Mouse (Mus musculus) embryo, embryonic 10 days (tissue): Measurements from ENCODE around the gene Vmn1r55.
"Not testable (repeated sequence)": the region's sequence is repeated elsewhere in the genome, so short reads cannot be mapped to it uniquely, and the experiment has no call there.

Experiments used
- DNase-seq: peaks from one replicate; pipeline ENCODE4 v3.0.0-alpha.2; 2015; ENCODE audit warnings: low spot score

The Vmn1r55 gene

DNA sequence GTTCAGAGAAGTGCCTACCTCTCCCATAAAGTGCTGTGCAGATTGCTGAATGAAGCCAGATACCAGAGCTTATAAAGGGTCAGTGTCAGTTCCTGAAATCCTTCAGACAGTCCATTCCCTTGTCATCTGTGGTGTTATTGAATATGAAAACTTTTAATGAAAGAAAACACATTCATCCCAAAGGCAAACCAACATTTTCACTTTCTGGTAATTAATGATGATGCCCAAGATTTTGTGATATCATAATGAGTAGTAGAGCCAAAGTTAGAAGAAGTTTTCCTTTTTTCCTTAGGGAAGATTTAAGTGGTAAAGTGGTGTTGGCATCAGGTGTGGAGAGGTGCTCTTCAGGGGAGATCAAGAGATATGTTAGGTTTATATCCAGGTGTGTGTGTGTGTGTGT is at the start of gene Vmn1r55:
Vmn1r55 (minus strand) TSS at position 101 of the 400 bp plus-strand sequence.
- not testable (repeated sequence) for DNase-seq

DNA sequence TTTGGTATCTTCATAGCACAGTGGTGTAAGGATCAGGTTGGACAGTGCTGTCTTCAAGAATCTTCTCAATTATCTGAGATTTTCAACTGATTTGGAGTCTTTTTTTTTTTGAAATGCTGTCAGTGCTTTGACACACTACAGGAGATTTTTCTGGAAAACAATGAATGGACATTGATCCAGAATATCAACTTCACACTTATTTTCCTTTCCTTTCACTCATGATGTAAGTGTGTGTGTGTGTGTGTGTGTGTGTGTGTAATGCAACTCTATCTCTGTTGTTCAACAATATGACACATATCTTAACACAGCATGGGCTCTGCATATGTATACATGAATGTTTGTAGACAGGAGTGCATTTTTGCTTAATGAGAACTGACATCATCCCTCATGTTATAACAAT is 47.2 kb upstream of the Vmn1r55 start, which contains the start of gene Vmn1r56:
Vmn1r56 (minus strand) TSS at position 101 of the 400 bp plus-strand sequence.
- not testable (repeated sequence) for DNase-seq

DNA sequence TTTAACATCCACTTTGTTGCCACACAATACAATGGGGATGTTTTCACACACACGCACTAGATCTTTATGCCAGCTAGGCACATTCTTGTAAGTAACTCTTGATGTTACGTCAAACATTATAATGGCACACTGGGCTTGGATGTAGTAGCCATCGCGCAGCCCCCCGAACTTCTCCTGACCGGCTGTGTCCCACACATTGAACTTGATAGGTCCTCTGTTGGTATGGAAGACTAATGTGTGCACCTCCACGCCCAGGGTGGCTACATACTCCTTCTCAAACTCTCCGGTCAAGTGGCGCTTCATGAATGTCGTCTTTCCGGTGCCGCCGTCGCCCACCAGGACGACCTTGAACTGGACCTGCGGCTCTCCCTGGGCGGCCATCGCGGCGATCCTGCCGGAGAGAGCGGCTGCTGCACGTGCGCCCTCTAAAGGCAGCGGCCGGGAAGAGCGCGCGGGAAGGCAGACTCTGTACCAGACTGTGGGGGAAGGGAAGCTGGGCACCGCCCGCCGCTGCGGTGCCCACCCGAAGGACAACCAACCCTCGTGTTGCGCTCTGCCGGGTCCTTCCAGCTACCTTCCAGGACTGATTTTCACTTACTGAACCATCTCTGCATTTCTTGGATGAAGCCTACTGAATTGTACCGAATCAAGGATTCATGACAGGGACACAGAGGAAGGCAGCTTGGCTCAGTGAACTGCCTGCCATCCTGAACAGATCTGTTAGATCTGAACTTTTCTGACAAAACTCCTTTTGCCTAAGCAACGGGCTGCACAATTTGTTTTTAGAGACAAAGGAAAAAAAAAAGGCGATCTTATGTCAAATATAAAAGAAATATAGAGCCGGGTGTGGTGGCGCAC is 23.7 kb downstream of the Vmn1r55 start, which contains the start of gene Rasl2-9:
Rasl2-9 (minus strand) TSS at position 402 of the 858 bp plus-strand sequence.
- DNase-seq: peak; percentile 81

DNA sequence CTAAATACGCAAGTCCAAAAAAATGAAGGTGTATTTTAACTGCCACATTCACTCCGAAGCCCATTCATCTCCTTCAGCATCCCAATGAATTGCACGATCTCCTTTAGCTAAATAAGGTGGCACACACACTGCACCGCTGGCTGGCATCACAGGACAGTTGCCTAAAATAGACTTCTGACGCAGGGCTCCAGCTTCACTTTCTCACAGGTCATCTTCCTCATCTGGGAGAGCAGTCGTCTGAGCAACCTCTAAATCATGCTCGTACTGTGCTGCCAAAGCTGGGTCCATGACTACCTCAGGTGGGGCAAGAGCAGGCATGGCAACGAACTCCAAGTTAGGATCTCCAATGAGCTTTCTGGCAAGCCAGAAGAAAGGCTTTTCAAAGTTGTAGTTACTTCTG is 24.4 kb downstream of the Vmn1r55 start:
- no peak for DNase-seq

DNA sequence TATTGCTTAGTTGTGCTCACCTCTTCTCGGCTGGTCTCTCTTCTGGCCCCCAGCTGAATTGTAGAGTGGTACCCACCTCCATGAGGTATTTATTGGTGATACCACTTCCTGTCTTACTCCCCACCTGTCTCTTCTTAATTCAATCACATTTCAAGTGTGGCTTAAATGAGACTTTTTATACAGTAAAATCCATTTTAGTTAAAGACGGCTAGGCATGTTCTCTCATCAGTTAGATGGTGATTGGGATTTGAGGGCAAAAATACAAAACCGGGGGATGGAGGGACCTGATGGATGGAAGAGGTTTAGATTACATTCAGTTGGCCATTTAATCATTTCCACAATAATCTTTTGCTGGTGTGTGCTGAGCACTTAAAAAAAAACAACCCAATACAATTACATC is 32.6 kb downstream of the Vmn1r55 start, which contains the start of gene Rfpl4:
Rfpl4 (minus strand) TSS at position 101 of the 400 bp plus-strand sequence.
- no peak for DNase-seq

DNA sequence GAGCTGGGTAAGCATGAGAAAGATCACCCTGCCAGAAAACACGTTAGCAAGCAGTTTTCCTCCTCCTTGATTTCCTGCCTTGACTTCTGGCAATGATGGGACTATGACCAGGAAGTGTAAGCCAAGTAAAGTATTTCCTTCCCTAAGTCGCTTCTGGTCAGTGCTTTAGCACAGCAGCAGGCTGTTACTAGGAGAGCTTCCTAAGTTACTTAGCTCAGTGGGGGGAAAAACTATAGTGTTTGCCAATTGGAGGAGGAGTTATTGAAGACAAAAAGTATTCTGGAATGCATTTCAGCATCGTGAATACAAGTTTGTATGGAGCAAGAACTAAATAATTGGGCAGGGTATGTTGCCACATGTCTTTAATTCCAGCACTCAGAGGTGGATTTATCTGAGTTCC is 36.8 kb downstream of the Vmn1r55 start:
- DNase-seq: no peak

DNA sequence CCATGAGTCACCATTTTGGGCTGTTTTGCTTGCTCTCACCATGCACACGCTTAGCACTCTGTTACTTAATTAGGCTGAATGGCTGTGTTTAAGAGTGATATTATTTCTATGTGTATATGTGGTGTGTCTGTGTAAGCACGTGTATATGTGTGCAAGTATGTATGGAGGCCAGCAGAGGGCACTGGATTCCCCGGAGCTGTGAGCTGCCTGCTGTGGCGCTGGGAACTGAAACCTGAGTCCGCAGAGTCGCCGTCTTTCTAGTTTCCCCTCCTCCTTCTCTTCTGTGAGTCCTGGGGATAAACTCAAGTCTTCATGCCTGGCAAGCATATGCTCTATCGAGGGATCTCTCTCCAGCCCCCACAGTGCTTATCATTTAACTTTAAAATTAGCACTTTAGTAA is 40.2 kb downstream of the Vmn1r55 start:
- no peak for DNase-seq

DNA sequence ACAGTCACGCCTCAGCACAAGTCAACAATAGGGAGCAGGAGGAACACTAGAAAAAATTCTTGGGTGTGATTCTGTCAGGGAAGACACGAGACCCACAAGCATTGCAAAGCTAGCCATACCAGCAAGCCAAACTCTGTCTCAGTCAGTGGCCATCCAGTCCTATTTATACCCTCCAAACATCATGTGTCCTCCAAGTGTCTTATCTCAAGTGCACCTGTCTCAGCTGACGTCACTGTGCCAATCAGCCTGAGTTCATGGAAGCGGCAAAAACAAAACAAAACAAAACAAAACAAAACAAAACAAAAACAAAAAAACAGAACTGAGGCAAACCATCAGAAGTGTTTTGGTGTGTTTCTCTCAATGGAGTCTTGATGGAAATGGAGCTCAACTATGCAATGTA is 41.2 kb downstream of the Vmn1r55 start:
- DNase-seq: no peak

DNA sequence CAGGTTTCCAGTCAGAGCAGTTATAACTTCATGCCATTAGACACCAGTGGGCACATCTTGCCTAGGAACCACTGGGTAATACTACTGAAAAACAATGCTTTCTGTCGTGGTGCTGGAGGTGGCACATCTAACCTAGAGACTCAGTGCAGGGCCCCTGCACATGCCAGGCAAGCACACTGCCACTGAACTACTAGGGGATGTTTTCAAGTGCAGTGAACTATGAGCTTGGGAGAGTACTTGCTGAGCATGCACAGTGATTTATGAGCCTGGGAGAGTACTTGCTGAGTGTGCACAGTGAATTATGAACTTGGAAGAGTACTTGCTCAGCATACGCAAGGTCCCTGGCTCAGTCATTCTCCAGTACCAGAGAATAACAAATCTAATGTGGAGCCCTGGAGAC is 46.9 kb downstream of the Vmn1r55 start:
- no peak for DNase-seq

DNA sequence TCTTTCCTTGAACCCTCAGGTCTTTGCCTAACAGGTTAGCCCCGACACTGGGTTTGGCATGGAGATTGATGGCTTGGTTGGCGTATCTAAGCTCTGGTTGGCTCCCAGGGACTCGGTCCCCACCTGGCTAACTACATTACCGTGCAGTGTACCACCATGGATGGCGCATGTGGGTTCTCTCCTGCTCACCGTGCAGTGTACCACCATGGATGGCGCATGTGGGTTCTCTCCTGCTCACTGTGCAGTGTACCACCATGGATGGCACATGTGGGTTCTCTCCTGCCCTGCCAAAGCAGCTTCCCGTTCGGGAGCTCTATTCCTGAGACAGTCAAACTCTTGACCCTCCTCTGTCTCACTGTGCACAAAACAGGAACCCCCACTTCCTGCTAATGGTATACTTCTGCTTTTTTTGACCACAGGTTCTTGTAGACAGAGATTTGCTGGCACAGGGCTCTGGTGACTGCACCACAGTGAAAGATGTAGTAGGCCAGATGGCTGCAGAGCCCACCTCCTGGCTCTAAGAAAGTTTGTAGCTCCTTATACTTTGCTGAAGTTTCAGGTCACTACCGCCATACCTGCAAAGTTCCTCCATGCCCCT is 48.3 kb downstream of the Vmn1r55 start:
- DNase-seq: no peak

DNA sequence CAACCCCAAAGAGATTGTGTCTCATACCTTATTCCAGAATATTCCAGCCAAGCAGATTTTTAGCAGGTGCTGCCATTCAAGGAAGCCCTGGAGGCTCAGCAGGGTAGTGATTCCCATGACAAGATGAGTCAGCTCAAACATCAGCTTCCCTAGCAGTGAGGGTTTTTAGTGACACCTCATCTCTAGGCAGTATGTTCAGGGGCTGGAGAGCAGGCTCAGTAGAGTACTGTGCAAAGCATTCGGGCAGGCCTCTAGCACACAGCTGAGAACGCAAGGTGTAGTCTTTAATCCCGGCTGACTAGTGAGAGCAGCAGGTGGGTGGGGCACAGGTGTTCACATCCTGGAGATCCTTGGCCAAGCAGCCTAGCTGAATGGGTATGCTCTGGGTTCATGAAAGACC is 49.7 kb downstream of the Vmn1r55 start:
- DNase-seq: no peak

DNA sequence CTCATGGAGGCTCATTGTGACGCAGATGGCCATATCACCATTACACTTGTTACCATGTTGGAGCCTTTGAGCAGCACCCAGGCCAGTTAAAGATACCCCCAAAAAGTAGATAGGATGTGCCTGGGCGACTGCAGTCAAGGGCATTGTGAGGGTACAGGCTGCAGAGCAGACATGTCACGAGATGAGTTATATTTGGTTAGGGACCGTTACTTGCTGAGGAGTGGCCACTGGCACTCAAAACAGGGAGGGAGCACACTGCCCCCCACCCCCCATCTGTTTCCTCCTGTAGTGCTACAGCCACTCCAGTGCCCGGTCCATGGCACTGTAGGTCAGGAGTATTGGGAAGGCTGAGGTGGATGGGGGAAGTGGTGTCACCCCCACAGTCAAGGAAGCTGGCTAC is 50.7 kb downstream of the Vmn1r55 start:
- no peak for DNase-seq

DNA sequence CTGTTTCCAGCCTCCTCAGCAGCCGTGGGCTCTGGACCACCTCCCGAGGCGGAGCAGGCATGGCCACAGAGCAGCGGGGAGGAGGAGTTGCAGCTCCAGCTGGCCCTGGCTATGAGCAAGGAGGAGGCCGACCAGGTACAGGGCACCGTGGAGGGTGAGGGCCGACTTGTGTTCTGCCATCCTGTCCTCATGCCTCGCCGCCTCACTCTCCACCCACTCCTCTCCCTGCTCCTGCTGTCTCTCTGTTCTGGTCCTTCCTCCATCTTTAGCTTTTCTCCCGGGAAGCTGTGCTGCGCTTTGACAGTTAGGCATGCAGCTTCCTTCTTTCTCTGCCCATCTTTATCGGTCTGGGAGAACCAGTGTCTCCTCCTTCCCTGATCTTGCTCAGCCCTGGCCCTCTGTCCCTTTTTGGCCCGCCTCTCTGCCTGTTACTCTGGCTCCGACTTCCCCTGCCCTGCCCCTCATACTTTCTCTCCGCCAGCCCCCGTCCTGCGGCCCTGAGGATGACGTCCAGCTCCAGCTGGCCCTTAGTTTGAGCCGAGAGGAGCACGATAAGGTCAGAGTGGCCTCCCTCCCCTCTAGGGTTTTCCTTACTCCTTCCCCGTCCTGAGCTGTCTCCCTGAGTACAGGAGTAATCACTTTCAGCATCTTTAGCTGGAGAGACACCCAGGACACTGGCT is 56.5 kb downstream of the Vmn1r55 start:
- no peak for DNase-seq

DNA sequence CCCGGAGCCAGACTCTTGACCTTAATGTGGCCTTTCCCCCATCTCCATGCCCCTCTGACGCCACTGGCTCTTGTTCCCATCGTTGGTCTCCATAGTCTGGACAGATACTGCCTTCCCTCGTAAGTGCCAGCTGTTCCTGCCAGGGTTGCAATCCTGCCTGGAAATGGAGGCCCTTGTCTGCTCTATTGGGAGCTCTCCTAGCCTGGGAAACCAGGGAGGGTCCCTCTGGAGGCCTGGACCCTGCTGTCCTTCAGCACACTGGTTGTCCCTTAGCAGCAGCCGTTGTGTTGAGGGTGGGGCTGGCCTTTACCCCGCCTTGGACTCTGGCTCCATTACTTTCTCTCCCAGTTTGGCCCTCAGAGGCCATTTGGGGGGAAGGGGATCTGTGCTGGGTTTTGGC is 57.1 kb downstream of the Vmn1r55 start:
- DNase-seq: no peak

DNA sequence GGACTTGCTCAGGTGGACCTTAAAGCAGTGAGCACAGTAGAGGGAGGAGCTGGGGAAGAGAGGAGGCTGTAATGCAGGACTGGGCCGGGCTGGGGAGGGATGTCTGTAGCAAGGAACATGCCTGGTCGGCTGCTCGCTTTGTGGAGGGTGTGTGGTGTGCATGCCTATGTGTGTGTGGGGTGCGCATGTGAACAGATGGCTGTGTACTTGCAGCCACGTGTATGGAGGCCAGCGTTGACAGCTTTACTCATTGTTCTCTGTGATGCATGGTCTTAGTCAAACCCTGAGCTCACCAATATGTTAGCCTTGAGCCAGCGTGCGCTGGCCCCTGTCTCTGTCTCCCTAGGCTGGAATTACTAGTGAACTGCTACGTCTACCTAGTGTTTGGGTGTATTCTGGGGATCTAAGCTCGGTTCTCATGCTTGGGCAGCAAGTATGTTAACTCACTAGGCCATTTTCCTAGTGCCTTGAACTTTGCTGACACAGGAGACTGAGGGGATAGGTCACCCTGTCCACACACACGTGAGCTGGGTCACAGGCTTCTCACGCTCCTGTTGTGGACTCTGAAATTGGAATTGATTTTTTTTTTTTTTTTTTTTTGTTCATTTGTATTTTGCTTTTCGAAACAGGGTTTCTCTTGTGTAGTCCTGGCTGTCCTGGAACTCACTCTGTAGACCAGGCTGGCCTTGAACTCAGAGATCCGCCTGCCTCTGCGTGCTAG is 58.3 kb downstream of the Vmn1r55 start:
- no peak for DNase-seq

DNA sequence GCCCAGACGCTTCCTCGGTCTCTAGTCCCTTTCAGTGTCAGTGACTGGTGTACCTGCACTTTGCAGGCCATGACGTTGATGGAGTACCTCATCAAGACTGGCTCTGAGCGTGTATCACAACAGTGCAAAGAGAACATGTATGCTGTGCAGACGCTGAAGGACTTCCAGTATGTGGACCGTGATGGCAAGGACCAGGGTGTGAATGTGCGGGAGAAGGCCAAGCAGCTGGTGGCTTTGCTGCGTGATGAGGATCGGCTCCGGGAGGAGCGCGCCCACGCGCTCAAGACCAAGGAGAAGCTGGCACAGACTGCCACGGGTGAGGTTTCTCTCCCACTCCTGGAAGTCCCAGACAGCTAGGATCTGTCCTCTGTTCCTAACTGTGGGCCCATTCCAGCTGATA is 59.6 kb downstream of the Vmn1r55 start:
- no peak for DNase-seq

DNA sequence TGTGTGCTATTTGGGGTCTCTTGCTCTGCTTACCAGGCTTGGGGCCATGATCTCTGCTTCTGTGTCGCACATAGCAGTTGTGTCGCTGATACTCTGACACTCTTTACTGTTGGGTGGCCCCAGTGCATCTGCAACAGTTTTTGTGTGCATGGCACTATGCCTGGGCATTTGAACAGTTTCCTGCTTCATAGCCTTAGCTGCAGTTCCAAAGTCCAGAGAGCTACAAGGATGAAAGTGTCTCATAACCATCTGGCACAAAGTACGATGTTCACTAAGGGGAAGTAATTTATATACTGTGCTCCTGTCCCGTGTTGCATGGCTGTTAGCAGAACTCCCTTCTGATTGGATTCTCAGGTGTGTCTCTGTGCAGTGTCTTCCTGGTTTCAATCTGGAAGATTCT is 61.6 kb downstream of the Vmn1r55 start:
- DNase-seq: no peak

DNA sequence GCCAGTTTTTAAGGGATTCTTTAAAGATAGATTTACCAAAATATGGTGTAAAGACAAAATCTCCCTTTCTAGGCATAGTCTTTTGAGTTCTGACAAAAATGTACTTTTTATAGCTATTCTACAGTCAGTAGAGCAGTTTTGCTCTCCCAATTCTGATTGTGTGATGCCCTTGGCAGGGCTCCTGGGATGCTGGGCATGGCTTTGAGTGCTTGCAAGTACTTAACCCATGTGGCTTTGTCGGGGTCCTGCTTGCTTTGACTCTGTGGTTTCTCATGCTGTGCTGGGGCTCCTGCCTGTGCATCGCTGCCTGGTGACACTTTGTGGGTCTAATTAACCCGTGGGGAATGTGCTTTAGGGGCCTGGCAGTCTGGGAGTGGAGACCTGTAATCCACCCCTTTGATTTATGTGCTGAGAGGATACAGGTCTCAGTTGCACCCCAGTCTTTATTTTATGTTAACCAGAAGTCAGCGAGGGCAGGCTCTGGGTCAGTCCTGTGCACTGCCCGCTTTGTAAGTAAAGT is 62.5 kb downstream of the Vmn1r55 start:
- no peak for DNase-seq

DNA sequence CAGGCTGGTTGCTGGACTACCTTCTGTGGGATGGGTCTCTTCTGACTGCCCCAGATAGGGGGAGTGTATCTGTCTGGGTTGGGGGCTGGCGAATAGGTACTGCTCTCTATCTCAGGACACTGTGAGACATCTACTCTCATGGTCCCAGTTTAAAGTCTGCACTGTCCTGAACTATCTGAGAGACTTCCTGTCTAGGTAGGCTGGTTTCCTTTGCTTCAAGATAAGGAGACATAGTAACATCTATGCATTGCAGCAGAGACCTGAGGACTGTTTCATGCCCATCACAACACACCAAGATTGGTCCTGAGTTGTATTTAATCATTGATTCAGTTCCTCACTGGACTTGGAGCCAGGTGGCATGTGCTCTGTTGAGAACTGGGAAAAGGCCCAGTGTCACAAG is 64.0 kb downstream of the Vmn1r55 start:
- no peak for DNase-seq

DNA sequence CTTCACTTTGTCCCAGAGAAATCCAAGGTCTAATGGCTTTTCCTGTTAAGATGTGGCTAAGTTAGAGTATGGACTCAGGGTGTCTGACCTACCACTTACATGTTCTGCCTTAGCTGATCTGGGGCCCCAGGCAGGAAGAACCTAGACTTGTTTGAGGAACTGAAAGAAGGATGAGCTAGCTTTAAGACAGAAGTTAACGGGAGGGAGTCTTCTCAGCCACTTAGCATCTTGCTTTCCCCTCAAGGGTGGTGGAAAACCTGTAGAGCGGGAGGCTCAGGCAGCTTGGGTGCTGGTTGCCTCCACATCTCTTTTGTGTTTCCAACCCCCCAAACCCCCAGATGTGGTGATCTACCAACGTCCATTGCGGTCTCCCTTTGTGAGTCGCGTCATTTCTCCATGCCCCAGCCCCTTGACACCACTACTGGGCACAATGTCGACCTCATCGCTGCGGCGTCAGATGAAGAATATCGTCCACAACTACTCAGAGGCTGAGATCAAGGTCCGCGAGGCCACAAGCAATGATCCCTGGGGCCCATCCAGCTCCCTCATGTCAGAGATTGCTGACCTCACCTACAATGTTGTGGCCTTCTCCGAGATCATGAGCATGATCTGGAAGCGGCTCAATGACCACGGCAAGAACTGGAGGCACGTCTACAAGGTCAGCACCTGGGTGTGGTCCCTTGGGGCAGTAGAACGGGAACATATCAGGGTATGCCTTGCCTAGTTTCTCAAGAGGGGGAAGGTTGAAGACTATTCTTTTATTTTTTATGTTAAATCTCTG is 66.0 kb downstream of the Vmn1r55 start:
- no peak for DNase-seq

DNA sequence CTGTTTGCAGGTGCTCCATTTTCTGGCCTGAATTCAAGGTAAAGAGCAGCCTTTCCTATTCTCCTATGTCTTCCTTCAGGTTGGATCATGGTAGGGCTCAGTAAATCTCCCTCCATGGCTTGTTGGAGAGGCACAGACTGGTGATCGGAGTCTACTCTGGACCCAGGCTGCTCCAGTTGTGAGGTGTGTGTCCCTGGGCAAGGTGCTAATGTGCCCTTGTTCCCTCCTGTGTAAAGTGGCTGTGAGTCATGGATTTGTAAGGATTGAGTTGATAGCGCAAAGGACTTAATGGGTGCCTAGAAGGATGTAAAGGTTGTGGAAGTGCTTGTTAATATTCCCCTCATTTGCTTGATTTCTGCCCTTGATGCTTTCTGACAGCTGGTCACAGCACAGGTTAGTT is 67.5 kb downstream of the Vmn1r55 start:
- no peak for DNase-seq
